In the genomic region with DNA sequence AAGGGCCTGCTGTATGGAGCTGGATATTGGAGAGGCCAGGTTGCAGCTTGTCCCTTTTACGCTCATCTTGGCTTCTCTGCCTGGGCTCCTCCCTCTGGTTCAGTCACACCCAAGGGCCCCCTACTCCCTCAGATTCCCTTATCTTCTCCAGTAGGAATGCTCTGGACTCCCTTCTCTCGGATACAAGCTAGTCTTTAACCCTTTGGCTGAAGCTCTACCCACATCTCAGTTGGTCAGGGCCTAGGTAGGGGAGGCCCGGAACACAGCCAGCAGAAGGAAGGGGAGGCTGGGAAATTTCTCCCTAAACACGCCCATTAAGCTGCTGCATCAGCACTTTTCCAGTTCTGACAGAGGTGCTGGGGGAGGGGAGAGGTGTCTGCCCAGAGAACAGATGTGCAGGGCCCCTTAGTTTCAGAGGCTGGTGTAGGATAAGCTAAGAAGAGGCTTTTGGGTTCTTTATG, we compare ENCODE assay signal across 9 mouse cellular contexts. TPM values are rescaled to one million over a fixed set of nuclear protein-coding genes. Genes with fewer than 3 reads are reported as not detected.
DNase-seq lines count a peak whose midpoint lies in the region; ATAC-seq and TF ChIP-seq lines count a peak whose summit lies in the region.
"Had no signal": no experiment of that assay in that cellular context is flagged by ENCODE, and none has a peak within 500 bp of the region (broad histone marks: within the 10 kb centered on the region; RNA-seq: fewer than 3 reads in every experiment).

No protein-coding gene starts in this region.

- TF ChIP-seq CTCF in lung, embryonic 14.5 days (IDR thresholded peaks at IDR 0.05; ENCODE audit: low read depth), result no peak

- H3K27me3 ChIP-seq in forebrain, embryonic 15.5 days, result no peaks in the 10 kb centered on the region
- no peaks in the 10 kb centered on the region for H3K27me3 ChIP-seq in intestine, embryonic 16.5 days (replicated peaks; ENCODE audit: control insufficient read depth, insufficient read depth, low read length)
- H3K27me3 ChIP-seq in lung, embryonic 14.5 days (ENCODE audit: insufficient read depth, low read length), result no peaks in the 10 kb centered on the region
- H3K27me3 ChIP-seq in stomach, embryonic 14.5 days (ENCODE audit: control insufficient read depth, insufficient read depth, low read length), result no peaks in the 10 kb centered on the region

- intact Hi-C loops in gastrocnemius, postnatal 14 days (cut with DNase I; ENCODE audit: low total_unique reads), result no loop called here

- peak overlapping the region; percentile 85 for H3K27ac ChIP-seq in forebrain, embryonic 15.5 days (replicated peaks)
- peak overlapping the region; percentile 97 for H3K27ac ChIP-seq in intestine, embryonic 16.5 days (ENCODE audit: low read length)
- peak overlapping the region; percentile 97 for H3K27ac ChIP-seq in lung, embryonic 14.5 days (ENCODE audit: low read depth)
- peak overlapping the region; percentile 96 for H3K27ac ChIP-seq in stomach, embryonic 14.5 days (ENCODE audit: low read length)

- peak; percentile 60 for DNase-seq in retina, embryonic 14.5 days (ENCODE audit: low spot score)
- no peak for DNase-seq in retina, postnatal 1 day
- DNase-seq in lung, embryonic 14.5 days, result peak; percentile 86
- DNase-seq in gastrocnemius, postnatal 14 days, result no peak

- H3K4me2 ChIP-seq in forebrain, embryonic 15.5 days (replicated peaks), result peak overlapping the region; percentile 71
- peak overlapping the region; percentile 78 for H3K4me2 ChIP-seq in intestine, embryonic 16.5 days (ENCODE audit: low read depth, low read length)
- H3K4me2 ChIP-seq in lung, embryonic 14.5 days, result peak overlapping the region; percentile 76
- H3K4me2 ChIP-seq in stomach, embryonic 14.5 days (replicated peaks; ENCODE audit: low read depth, low read length), result peak overlapping the region; percentile 58

- H3K9me3 ChIP-seq in forebrain, embryonic 15.5 days, result no peaks in the 10 kb centered on the region
- H3K9me3 ChIP-seq in intestine, embryonic 16.5 days (ENCODE audit: control insufficient read depth, low read length), result no peaks in the 10 kb centered on the region
- H3K9me3 ChIP-seq in lung, embryonic 14.5 days (ENCODE audit: low read depth, low read length), result no peaks in the 10 kb centered on the region
- no peaks in the 10 kb centered on the region for H3K9me3 ChIP-seq in stomach, embryonic 14.5 days (ENCODE audit: control insufficient read depth, low read depth, low read length)

- H3K4me3 ChIP-seq in forebrain, embryonic 15.5 days, result peak overlapping the region; percentile 71
- peak overlapping the region; percentile 73 for H3K4me3 ChIP-seq in intestine, embryonic 16.5 days (ENCODE audit: low read length)
- H3K4me3 ChIP-seq in lung, embryonic 14.5 days (ENCODE audit: low read depth, low read length), result peak overlapping the region; percentile 72
- H3K4me3 ChIP-seq in stomach, embryonic 14.5 days (ENCODE audit: low read depth, low read length), result peak overlapping the region; percentile 78
- H3K4me3 ChIP-seq: myocyte had no signal

- no peaks in the 10 kb centered on the region for H3K36me3 ChIP-seq in forebrain, embryonic 15.5 days
- no peaks in the 10 kb centered on the region for H3K36me3 ChIP-seq in intestine, embryonic 16.5 days (ENCODE audit: control insufficient read depth, insufficient read depth, low read length)
- peaks cover 11% of the 10 kb centered on the region for H3K36me3 ChIP-seq in lung, embryonic 14.5 days (ENCODE audit: insufficient read depth)
- peaks cover 11% of the 10 kb centered on the region; the same call in 1 of the 2 replicates for H3K36me3 ChIP-seq in stomach, embryonic 14.5 days (ENCODE audit: control insufficient read depth, insufficient read depth, low read length)

- peak overlapping the region; percentile 76 for H3K9ac ChIP-seq in forebrain, embryonic 15.5 days (replicated peaks)
- peak overlapping the region; percentile 84 for H3K9ac ChIP-seq in intestine, embryonic 16.5 days (ENCODE audit: low read depth, low read length)
- H3K9ac ChIP-seq in lung, embryonic 14.5 days, result peak overlapping the region; percentile 81
- H3K9ac ChIP-seq in stomach, embryonic 14.5 days (replicated peaks; ENCODE audit: low read depth, low read length), result peak overlapping the region; percentile 90

- peak; percentile 14 for ATAC-seq in forebrain, embryonic 15.5 days (replicated peaks)
- peak; percentile 62 for ATAC-seq in intestine, embryonic 16.5 days
- peak; percentile 25 for ATAC-seq in lung, embryonic 14.5 days (ENCODE audit: insufficient read depth)
- peak; percentile 40 for ATAC-seq in stomach, embryonic 14.5 days (ENCODE audit: insufficient number of reproducible peaks, insufficient read depth, low FRiP score, low read depth)
- no peak for ATAC-seq in granulocyte monocyte progenitor cell, adult 5-6 weeks (replicated peaks; ENCODE audit: poor library complexity, severe bottlenecking)

- peaks cover 51% of the 10 kb centered on the region for H3K4me1 ChIP-seq in forebrain, embryonic 15.5 days
- H3K4me1 ChIP-seq in intestine, embryonic 16.5 days (ENCODE audit: control insufficient read depth, insufficient read depth, low read length), result peaks cover 43% of the 10 kb centered on the region
- H3K4me1 ChIP-seq in lung, embryonic 14.5 days (ENCODE audit: insufficient read depth), result peaks cover 25% of the 10 kb centered on the region
- H3K4me1 ChIP-seq in stomach, embryonic 14.5 days (ENCODE audit: control insufficient read depth, insufficient read depth, low read length), result peaks cover 42% of the 10 kb centered on the region

- WGBS in forebrain, embryonic 15.5 days, result 0% methylated on average over 4 of the region's 4 CpGs
- WGBS in intestine, embryonic 16.5 days, result 0% methylated on average over 4 of the region's 4 CpGs
- WGBS in lung, embryonic 14.5 days, result 0% methylated on average over 4 of the region's 4 CpGs
- 2% methylated on average over 4 of the region's 4 CpGs for WGBS in stomach, embryonic 14.5 days

RNA-seq across cellular contexts. Expression of gene Nynrin, which starts 1.3 kb away (rescaled TPM):
- 10.5 and 10.7 TPM in 2 replicates for polyA plus RNA-seq in forebrain, embryonic 15.5 days (2015; fragmentation: Nextera tagmentation; extraction: Ambion mirVana)
- polyA plus RNA-seq in intestine, embryonic 16.5 days (2015; fragmentation: Nextera tagmentation; extraction: Ambion mirVana), result 12.6 and 13.6 TPM in 2 replicates
- 18.7 and 19.4 TPM in 2 replicates for polyA plus RNA-seq in lung, embryonic 14.5 days (2014; fragmentation: Nextera tagmentation; extraction: Ambion mirVana)
- 14.2 and 17.2 TPM in 2 replicates for polyA plus RNA-seq in stomach, embryonic 14.5 days (2014; fragmentation: Nextera tagmentation; extraction: Ambion mirVana)
- total RNA-seq in granulocyte monocyte progenitor cell, adult 5-6 weeks (2014; fragmentation: Nextera tagmentation), result 4.1 and 7.6 TPM in 2 replicates
- 2.4 and 3.3 TPM in 2 replicates for total RNA-seq in granulocyte monocyte progenitor cell, adult 5-6 weeks (2017)
- total RNA-seq in gastrocnemius, postnatal 14 days (2021), result 1 to 10 TPM; 7.2 to 7.5 TPM

RNA-seq across cellular contexts. Expression of gene Cbln3, which starts 29.1 kb away (rescaled TPM):
- polyA plus RNA-seq in forebrain, embryonic 15.5 days (2015; fragmentation: Nextera tagmentation; extraction: Ambion mirVana), result 0.29 and 0.32 TPM in 2 replicates
- 0.17 and 0.27 TPM in 2 replicates for polyA plus RNA-seq in intestine, embryonic 16.5 days (2015; fragmentation: Nextera tagmentation; extraction: Ambion mirVana)
- 1.4 and 1.9 TPM in 2 replicates for polyA plus RNA-seq in lung, embryonic 14.5 days (2014; fragmentation: Nextera tagmentation; extraction: Ambion mirVana)
- 0.36 and 0.45 TPM in 2 replicates for polyA plus RNA-seq in stomach, embryonic 14.5 days (2014; fragmentation: Nextera tagmentation; extraction: Ambion mirVana)
- total RNA-seq in granulocyte monocyte progenitor cell, adult 5-6 weeks (2014; fragmentation: Nextera tagmentation), result not detected in 2 replicates
- total RNA-seq in granulocyte monocyte progenitor cell, adult 5-6 weeks (2017), result not detected in 2 replicates
- under 1 TPM; 0.11 to 0.12 TPM for total RNA-seq in gastrocnemius, postnatal 14 days (2021)

RNA-seq across cellular contexts. Expression of gene Khnyn, which starts 29.6 kb away (rescaled TPM):
- 10.1 and 10.4 TPM in 2 replicates for polyA plus RNA-seq in forebrain, embryonic 15.5 days (2015; fragmentation: Nextera tagmentation; extraction: Ambion mirVana)
- 12.5 and 13.6 TPM in 2 replicates for polyA plus RNA-seq in intestine, embryonic 16.5 days (2015; fragmentation: Nextera tagmentation; extraction: Ambion mirVana)
- polyA plus RNA-seq in lung, embryonic 14.5 days (2014; fragmentation: Nextera tagmentation; extraction: Ambion mirVana), result 11.0 and 13.7 TPM in 2 replicates
- 10.4 TPM in 2 replicates for polyA plus RNA-seq in stomach, embryonic 14.5 days (2014; fragmentation: Nextera tagmentation; extraction: Ambion mirVana)
- total RNA-seq in granulocyte monocyte progenitor cell, adult 5-6 weeks (2014; fragmentation: Nextera tagmentation), result 8.8 and 12.8 TPM in 2 replicates
- 12.4 and 14.7 TPM in 2 replicates for total RNA-seq in granulocyte monocyte progenitor cell, adult 5-6 weeks (2017)
- total RNA-seq in gastrocnemius, postnatal 14 days (2021), result 1 to 10 TPM; 7.1 to 8.2 TPM

RNA-seq across cellular contexts. Expression of gene Nfatc4, which starts 32.2 kb away (rescaled TPM):
- polyA plus RNA-seq in forebrain, embryonic 15.5 days (2015; fragmentation: Nextera tagmentation; extraction: Ambion mirVana), result 10.9 and 13.6 TPM in 2 replicates
- polyA plus RNA-seq in intestine, embryonic 16.5 days (2015; fragmentation: Nextera tagmentation; extraction: Ambion mirVana), result 21.1 and 21.2 TPM in 2 replicates
- polyA plus RNA-seq in lung, embryonic 14.5 days (2014; fragmentation: Nextera tagmentation; extraction: Ambion mirVana), result 58.8 and 66.1 TPM in 2 replicates
- polyA plus RNA-seq in stomach, embryonic 14.5 days (2014; fragmentation: Nextera tagmentation; extraction: Ambion mirVana), result 54.9 and 56.6 TPM in 2 replicates
- total RNA-seq in granulocyte monocyte progenitor cell, adult 5-6 weeks (2014; fragmentation: Nextera tagmentation), result not detected in 2 replicates
- total RNA-seq in granulocyte monocyte progenitor cell, adult 5-6 weeks (2017), result not detected in 2 replicates
- 1 to 10 TPM; 7.4 to 7.5 TPM for total RNA-seq in gastrocnemius, postnatal 14 days (2021)

RNA-seq across cellular contexts. Expression of gene Sdr39u1, which starts 45.0 kb away (rescaled TPM):
- 106 and 112 TPM in 2 replicates for polyA plus RNA-seq in forebrain, embryonic 15.5 days (2015; fragmentation: Nextera tagmentation; extraction: Ambion mirVana)
- polyA plus RNA-seq in intestine, embryonic 16.5 days (2015; fragmentation: Nextera tagmentation; extraction: Ambion mirVana), result 85.2 and 89.2 TPM in 2 replicates
- 44.3 and 47.2 TPM in 2 replicates for polyA plus RNA-seq in lung, embryonic 14.5 days (2014; fragmentation: Nextera tagmentation; extraction: Ambion mirVana)
- polyA plus RNA-seq in stomach, embryonic 14.5 days (2014; fragmentation: Nextera tagmentation; extraction: Ambion mirVana), result 64.4 and 71.5 TPM in 2 replicates
- 13.8 and 15.3 TPM in 2 replicates for total RNA-seq in granulocyte monocyte progenitor cell, adult 5-6 weeks (2014; fragmentation: Nextera tagmentation)
- total RNA-seq in granulocyte monocyte progenitor cell, adult 5-6 weeks (2017), result 6.5 and 13.5 TPM in 2 replicates
- total RNA-seq in gastrocnemius, postnatal 14 days (2021), result 10 to 100 TPM; 82.6 to 85.7 TPM

Comparison
In these comparisons a context has a peak if more than half of its experiments do, and no peak if none do; other contexts are left out.
1. DNase-seq: peak in retina, embryonic 14.5 days (single experiment) and lung, embryonic 14.5 days (single experiment); none in retina, postnatal 1 day (single experiment) and gastrocnemius, postnatal 14 days (single experiment).
2. Peak in every context shown above with its lines, with median percentiles within 50 percentile points of each other: H3K27ac ChIP-seq, H3K4me2 ChIP-seq, H3K4me3 ChIP-seq and H3K9ac ChIP-seq.